Mouse (Mus musculus) heart, embryonic 13.5 days (tissue): ENCODE measurements around the gene Nme3. TPM values are rescaled to one million over a fixed set of nuclear protein-coding genes. Genes with fewer than 3 reads are reported as not detected.
A peak's percentile ranks its signal among the peaks of the same experiment; 100 is the strongest.

Experiments
- ATAC-seq: fragments of 200-750 bp; cut with Nextera tagmentation; 2 replicates; pipeline ENCODE4 v1.8.0; 2017; ENCODE audit warnings: moderate TSS enrichment; ENCODE audit not compliant: insufficient number of reproducible peaks, low FRiP score, low TSS enrichment; ENCODE audit errors: extremely low read depth
- H3K27ac ChIP-seq: fragments of 300-500 bp; sonication (generic); replicated peaks from 2 replicates; pipeline ENCODE4 v1.5.1; 2015; ENCODE audit warnings: moderate library complexity, mild to moderate bottlenecking, inconsistent platforms
- H3K27me3 ChIP-seq: fragments of 300-500 bp; sonication (generic); replicated peaks from 2 replicates; pipeline ENCODE4 v1.6.1; 2015; ENCODE audit warnings: mild to moderate bottlenecking, inconsistent platforms
- H3K36me3 ChIP-seq: fragments of 300-500 bp; sonication (generic); 2 replicates; pipeline ENCODE4 v1.6.1; 2015; ENCODE audit warnings: mild to moderate bottlenecking, inconsistent platforms
- H3K4me1 ChIP-seq: fragments of 300-500 bp; sonication (generic); 2 replicates; pipeline ENCODE4 v1.6.1; 2015; ENCODE audit warnings: inconsistent platforms
- H3K4me2 ChIP-seq: fragments of 300-500 bp; sonication (generic); 2 replicates; pipeline ENCODE4 v1.6.1; 2015; ENCODE audit warnings: inconsistent platforms, mild to moderate bottlenecking, moderate library complexity
- H3K4me3 ChIP-seq: fragments of 300-500 bp; sonication (generic); 2 replicates; pipeline ENCODE4 v1.5.1; 2015; ENCODE audit warnings: moderate library complexity, mild to moderate bottlenecking, inconsistent platforms
- H3K9ac ChIP-seq: fragments of 300-500 bp; sonication (generic); 2 replicates; pipeline ENCODE4 v1.6.1; 2015; ENCODE audit warnings: inconsistent platforms, mild to moderate bottlenecking, moderate library complexity
- H3K9me3 ChIP-seq: fragments of 300-500 bp; sonication (generic); 2 replicates; pipeline ENCODE4 v1.6.1; 2016; ENCODE audit warnings: inconsistent platforms
- WGBS: fragments of 180-500 bp; shearing (Covaris S2); methylation state at CpG from one replicate; pipeline ENCODE4 v1.1.7; 2015; ENCODE audit warnings: mixed read lengths; 5-methylcytosine and 5-hydroxymethylcytosine counted together
- polyA plus RNA-seq: library from polyadenylated mRNA; unstranded; fragments of >200 nt; fragmentation: Nextera tagmentation; extraction: Ambion mirVana; gene quantifications from 2 replicates; pipeline ENCODE4 v1.2.1, GENCODE M21; 2015

The Nme3 gene
- polyA plus RNA-seq, 1 experiment from 2014 or later, result 32.0 TPM

DNA sequence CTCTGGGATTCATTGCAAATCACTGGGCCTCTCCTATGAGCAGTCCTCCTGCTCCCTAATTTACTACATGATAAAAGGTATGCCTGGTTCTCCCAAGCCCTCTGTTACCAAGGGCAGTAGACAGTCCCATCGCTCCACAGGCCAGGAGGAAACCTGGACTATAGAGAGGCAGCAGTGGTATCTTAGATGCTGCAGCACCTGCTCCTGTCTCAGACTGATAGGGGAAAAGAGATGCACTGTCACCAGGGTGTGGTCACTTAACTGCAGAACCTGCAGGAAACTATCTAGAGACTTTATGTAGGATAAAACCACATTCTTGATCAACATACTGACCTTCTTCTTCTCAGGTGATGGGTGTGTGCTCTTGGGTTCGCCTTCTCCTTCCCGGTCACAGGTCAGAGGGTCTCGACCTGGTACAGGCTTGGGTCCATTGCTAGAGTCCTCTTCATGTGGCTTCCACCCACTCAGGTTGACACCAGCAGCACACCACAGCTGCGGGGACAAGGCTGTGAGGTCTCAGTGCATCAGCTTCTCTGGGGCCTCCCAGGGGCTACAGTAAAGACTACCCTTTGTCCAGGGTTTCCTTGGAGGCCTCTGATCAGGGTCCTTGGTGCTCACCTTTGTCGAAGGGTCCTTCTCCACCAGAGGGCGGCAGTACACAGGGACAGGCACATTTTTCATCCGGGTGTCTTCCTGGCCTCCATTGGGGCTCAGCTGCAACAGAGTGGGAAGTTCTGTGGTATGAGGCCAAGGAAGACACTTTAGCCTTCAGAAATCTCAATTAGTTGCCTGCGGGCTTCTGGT is 6.6 kb downstream of the Nme3 start:
- Histone ChIP-seq H3K4me2 (peak overlapping the region; percentile 9; the same call in 1 of the 2 replicates), H3K4me1 (peaks cover 11% of the 10 kb centered on the region), H3K27me3 (no peaks in the 10 kb centered on the region), H3K27ac (no peak overlapping the region; the same call in 1 of the 2 replicates), H3K4me3 (no peak overlapping the region), H3K9me3 (no peaks in the 10 kb centered on the region), H3K9ac (no peak overlapping the region), H3K36me3 (peaks cover 100% of the 10 kb centered on the region)
- WGBS, result 64% methylated on average over 9 of the region's 9 CpGs
- ATAC-seq, result peak; percentile 34; the same call in 1 of the 2 replicates

DNA sequence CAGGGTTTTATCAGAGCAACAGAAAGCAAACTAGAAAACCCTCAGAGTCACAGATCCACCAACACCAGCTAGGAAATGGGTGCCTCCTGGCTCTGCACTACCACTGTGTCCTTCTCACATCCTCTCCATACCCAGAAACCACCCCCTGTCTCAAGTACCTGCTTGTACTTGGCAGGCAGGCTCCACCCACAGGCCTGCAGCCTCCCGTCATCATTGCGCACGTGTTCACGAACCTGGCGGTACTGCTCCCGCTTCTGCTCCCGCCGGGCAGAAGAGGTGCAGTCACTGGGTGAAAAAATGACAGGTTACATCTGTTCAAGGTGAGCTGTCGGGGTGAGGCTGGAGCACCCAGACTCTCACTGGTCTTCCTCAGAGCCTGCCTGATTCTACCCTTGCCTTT is 7.5 kb downstream of the Nme3 start:
- H3K9me3 ChIP-seq, result no peaks in the 10 kb centered on the region
- H3K4me1 ChIP-seq, result peaks cover 8% of the 10 kb centered on the region
- no peaks in the 10 kb centered on the region for H3K27me3 ChIP-seq
- ATAC-seq, result no peak
- no peak overlapping the region for H3K4me2 ChIP-seq
- no peak overlapping the region for H3K4me3 ChIP-seq
- 85% methylated on average over 9 of the region's 9 CpGs for WGBS
- H3K27ac ChIP-seq, result no peak overlapping the region
- H3K36me3 ChIP-seq, result peaks cover 100% of the 10 kb centered on the region
- no peak overlapping the region for H3K9ac ChIP-seq

DNA sequence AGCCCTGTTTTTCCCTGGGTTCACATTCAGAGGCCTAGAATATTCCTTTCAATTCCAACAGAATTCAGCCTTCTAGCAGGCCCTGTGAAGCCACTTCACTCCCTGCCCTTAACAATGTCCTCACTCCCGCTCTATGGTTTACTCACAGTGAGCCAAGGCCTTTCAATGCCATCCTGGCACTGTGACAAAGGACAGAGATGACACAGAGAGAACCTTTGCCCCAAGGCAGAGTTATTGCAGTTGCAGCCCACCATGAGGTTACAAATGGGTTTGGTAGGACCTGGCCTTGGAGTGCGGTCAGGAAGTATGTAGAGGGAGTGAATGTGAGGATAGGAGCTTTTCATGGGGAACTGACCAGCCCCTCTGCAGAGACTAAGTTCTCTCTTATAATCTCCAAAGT is 11.3 kb downstream of the Nme3 start:
- H3K4me3 ChIP-seq, result no peak overlapping the region
- H3K9ac ChIP-seq, result no peak overlapping the region
- H3K27me3 ChIP-seq, result no peaks in the 10 kb centered on the region
- no peaks in the 10 kb centered on the region for H3K4me1 ChIP-seq
- no peak overlapping the region for H3K27ac ChIP-seq
- no peak overlapping the region for H3K4me2 ChIP-seq
- 98% methylated on average over 2 of the region's 2 CpGs for WGBS
- no peak for ATAC-seq
- H3K9me3 ChIP-seq, result no peaks in the 10 kb centered on the region
- peaks cover 100% of the 10 kb centered on the region for H3K36me3 ChIP-seq

DNA sequence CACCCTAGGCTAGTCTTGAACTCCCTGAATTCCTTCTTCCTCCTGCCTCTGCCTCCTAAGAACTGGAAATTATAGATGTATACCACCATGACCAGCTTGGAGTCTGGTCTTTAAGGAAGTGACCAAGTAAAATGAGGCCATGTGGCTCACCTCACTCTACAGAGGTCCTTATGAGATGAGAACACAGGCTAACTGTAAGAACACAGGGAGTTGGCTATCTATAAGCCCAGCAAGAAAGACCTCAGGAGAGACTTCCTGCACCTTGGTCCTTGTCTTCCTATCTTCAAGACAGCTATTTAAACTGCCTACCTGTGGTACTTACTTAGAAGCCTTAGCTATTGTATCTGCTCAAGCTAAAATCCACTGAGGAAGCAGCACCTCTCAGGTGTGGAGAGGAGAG is 17.7 kb downstream of the Nme3 start:
- Histone ChIP-seq H3K4me3 (no peak overlapping the region), H3K4me1 (no peaks in the 10 kb centered on the region), H3K27me3 (no peaks in the 10 kb centered on the region), H3K27ac (no peak overlapping the region), H3K9me3 (no peaks in the 10 kb centered on the region), H3K9ac (no peak overlapping the region), H3K36me3 (peaks cover 98% of the 10 kb centered on the region), H3K4me2 (no peak overlapping the region)
- ATAC-seq, result no peak

DNA sequence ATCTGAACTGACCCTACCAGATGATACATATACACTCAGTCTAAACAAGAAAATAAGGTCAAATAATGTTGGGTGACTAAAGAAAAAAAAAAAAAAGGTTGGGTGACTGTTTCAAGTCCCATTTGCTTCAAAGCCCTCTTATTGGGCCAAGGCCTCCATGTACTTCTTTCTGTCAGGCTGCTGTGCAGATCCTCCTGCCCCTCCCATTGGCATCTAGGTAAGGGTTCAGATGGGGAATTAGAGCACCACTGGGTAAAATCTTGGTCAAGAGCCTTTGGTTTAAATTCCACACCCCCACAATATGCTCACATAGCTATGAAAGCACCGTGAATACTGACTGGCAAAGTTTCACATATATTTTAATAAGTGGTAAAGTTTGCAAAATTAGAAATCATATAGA is 26.9 kb downstream of the Nme3 start:
- Histone ChIP-seq H3K27ac (no peak overlapping the region), H3K4me3 (no peak overlapping the region), H3K9me3 (no peaks in the 10 kb centered on the region), H3K36me3 (peaks cover 99% of the 10 kb centered on the region), H3K4me2 (no peak overlapping the region), H3K4me1 (no peaks in the 10 kb centered on the region), H3K9ac (no peak overlapping the region), H3K27me3 (no peaks in the 10 kb centered on the region)
- no peak for ATAC-seq
- WGBS, result 94% methylated on average over 1 of the region's 1 CpGs

DNA sequence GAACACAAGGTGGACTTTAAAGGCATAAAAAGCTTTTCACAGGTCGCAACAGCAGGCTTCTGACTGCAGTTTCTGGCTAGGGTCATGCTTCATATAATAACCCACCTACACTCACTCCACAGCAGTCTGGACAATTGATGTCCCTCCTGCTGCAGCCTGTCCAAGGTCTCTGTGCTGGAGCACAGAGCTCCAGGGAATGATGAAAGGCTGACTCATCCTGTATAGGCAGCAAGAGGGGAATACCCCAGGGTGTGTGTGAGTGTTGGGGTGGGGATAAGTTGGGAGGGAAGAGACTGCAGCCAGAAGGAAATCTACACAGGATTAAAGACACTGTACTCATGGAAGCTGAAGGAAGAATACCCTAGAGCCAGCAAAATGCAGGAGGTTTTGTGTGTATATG is 33.2 kb downstream of the Nme3 start:
- H3K27ac ChIP-seq, result no peak overlapping the region
- peaks cover 17% of the 10 kb centered on the region for H3K4me1 ChIP-seq
- WGBS, result 78% methylated on average over 1 of the region's 1 CpGs
- ATAC-seq, result no peak
- no peaks in the 10 kb centered on the region for H3K9me3 ChIP-seq
- H3K4me2 ChIP-seq, result no peak overlapping the region
- H3K36me3 ChIP-seq, result peaks cover 64% of the 10 kb centered on the region
- 0 out of 2 replicates have a peak overlapping the region, but pooled peaks have one; percentile 2 for H3K9ac ChIP-seq
- no peaks in the 10 kb centered on the region for H3K27me3 ChIP-seq
- H3K4me3 ChIP-seq, result no peak overlapping the region

DNA sequence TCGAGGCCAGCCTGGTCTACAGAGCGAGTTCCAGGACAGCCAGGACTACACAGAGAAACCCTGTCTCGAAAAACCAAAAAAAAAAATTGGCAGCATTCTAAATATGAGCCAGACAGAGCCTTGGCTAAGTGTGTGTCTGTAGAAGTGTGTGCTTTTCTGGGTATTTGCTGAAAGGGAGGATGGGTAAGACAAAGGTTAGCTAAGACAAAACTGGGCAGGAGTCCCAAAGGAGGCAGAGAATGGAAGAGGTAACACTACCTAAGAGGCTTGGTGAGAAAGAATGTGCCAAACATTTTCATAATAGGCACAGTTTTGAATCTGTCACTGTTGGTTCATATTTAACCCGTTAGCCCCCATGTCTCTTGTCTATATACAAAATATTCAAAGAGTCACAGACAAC is 36.1 kb downstream of the Nme3 start:
- H3K4me2 ChIP-seq, result no peak overlapping the region
- H3K27ac ChIP-seq, result no peak overlapping the region
- H3K4me3 ChIP-seq, result no peak overlapping the region
- H3K27me3 ChIP-seq, result no peaks in the 10 kb centered on the region
- H3K36me3 ChIP-seq, result peaks cover 34% of the 10 kb centered on the region
- H3K9ac ChIP-seq, result no peak overlapping the region
- no peaks in the 10 kb centered on the region for H3K9me3 ChIP-seq
- H3K4me1 ChIP-seq, result peaks cover 32% of the 10 kb centered on the region
- 91% methylated on average over 4 of the region's 4 CpGs for WGBS
- no peak for ATAC-seq

DNA sequence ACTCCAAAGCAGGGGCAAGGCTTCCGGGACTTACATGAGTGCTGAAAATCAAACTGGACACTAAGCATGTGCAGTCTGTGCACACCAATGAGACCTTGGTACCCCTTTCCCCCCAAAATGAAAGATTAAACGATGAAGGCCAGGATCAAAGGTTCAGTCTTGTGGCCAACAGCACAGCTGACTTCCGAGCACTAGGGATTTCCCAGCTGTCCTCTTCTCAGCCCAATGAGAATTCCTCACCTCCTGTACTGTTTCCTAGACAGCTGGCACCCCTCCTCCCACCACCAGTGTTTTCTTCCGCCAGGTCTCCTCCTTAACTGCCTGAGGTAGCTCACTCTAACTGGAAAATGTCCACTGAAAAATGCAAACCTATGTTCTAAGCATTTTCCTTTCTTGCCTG is 36.9 kb downstream of the Nme3 start:
- H3K4me3 ChIP-seq, result no peak overlapping the region
- no peak for ATAC-seq
- peaks cover 32% of the 10 kb centered on the region for H3K4me1 ChIP-seq
- no peak overlapping the region for H3K4me2 ChIP-seq
- H3K9me3 ChIP-seq, result no peaks in the 10 kb centered on the region
- 72% methylated on average over 4 of the region's 4 CpGs for WGBS
- H3K27me3 ChIP-seq, result no peaks in the 10 kb centered on the region
- H3K9ac ChIP-seq, result no peak overlapping the region
- H3K27ac ChIP-seq, result no peak overlapping the region
- peaks cover 28% of the 10 kb centered on the region for H3K36me3 ChIP-seq

DNA sequence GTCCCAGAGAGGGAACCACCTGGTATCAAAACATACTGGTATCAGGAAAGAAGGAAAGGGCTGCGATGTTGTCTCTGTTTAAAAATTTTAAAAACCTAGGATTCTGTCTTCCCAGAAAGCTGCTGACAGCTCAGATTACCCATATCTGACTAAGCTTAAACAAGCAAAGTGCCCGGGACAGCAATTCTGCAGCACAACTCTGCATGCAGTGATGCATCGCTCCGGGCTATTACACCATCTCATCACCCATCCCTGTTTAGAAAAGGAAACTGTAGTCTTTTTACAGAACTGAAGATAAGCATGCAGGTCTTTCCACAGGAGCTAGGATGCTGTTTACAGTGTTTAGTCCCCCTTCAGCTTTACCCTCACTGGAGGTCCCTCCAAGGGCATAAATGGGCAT is 38.6 kb downstream of the Nme3 start:
- Histone ChIP-seq H3K4me1 (peaks cover 27% of the 10 kb centered on the region), H3K27me3 (no peaks in the 10 kb centered on the region), H3K4me2 (peak overlapping the region; percentile 73), H3K36me3 (peaks cover 23% of the 10 kb centered on the region), H3K27ac (no peak overlapping the region), H3K9ac (peak overlapping the region; percentile 94), H3K9me3 (no peaks in the 10 kb centered on the region), H3K4me3 (peak overlapping the region; percentile 91)
- 33% methylated on average over 4 of the region's 4 CpGs for WGBS
- ATAC-seq, result no peak

DNA sequence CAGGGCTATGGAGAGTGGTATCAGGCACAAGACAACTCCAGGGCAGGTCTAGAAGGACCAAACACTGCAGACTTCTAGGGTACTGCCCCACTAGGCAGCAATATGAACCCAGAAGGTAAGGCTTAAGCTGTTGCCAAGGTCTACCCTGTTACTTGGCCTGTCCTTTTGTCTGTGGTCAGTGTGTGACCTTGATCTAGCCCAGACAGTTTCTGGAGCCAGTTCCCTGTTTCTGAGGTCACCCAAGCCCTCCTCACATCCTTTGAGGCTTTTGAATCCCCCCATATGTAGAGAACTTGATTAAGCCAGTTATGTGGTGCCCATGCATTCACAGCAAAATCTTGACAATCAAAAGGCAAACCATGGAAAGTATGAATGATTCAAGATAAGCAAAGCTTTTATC is 39.4 kb downstream of the Nme3 start:
- H3K27ac ChIP-seq, result 0 out of 2 replicates have a peak overlapping the region, but pooled peaks have one; percentile 1
- ATAC-seq, result no peak
- no peaks in the 10 kb centered on the region for H3K27me3 ChIP-seq

DNA sequence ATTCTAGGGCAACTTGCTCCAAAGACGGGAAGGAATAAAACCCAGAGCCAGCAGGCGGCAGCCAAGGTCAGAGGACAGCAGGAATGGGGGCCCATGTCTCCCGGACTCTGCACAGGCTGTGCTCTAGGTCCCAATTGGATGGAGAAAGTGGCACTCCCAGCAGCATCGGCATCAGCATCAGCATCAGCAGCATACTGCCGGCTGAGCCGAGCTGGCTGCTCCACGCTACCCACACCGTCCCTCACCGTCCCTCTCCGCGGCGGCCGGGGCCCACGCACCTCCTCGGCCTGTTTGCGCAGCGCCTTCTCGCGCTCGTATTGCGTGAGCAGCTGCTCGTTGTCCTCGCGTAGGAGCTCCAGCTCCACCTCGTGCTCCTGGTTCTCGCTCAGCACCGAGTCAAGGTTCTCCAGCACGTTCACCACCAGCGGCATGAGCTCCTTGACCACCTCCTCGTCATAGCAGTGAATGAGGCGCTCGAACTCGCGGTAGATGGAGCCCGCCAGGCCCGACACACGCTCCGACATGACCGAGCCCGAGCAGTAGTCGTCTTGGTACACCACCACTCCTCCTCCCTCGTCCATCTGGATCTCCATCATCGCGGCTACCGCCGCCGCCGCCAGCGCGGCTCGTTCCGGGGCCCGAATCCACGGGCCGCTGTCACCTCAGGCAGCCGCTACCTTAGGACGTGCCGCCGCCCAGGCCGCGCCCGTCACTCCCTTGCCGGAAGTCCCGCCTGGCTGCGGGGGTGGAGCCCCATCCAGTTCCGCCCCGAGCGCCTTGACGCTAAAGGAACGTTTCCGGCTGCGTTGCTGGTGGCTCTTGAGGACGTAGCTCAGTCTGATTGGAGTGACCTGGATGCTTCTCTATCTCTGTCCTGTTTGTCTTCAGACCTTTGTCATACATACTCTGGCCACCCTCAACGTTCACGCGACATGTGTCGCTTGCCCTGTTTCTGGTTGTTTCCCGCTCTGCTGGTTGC is 40.2 kb downstream of the Nme3 start, which contains the start of gene Mapk8ip3:
Gene Mapk8ip3 (minus strand): TSS at position 719 of the 979 bp plus-strand sequence.
- under 1% methylated on average over 78 of the region's 78 CpGs for WGBS
- peak; percentile 91 for ATAC-seq

More for the DNA sequence above, 39.4 kb downstream of the Nme3 start:
- Histone ChIP-seq H3K9ac (peak overlapping the region; percentile 94), H3K36me3 (peaks cover 20% of the 10 kb centered on the region), H3K4me1 (peaks cover 27% of the 10 kb centered on the region), H3K4me3 (peak overlapping the region; percentile 91), H3K4me2 (peak overlapping the region; percentile 73), H3K9me3 (no peaks in the 10 kb centered on the region)

More for the DNA sequence above, 40.2 kb downstream of the Nme3 start, which contains the start of gene Mapk8ip3:
- no peaks in the 10 kb centered on the region for H3K9me3 ChIP-seq
- peak within 1 kb of the TSS; percentile 94 for H3K9ac ChIP-seq
- H3K36me3 ChIP-seq, result peaks cover 15% of the 10 kb centered on the region
- peak within 1 kb of the TSS; percentile 73 for H3K4me2 ChIP-seq
- peaks cover 27% of the 10 kb centered on the region for H3K4me1 ChIP-seq
- peak within 1 kb of the TSS; percentile 85 for H3K27ac ChIP-seq
- peak within 1 kb of the TSS; percentile 91 for H3K4me3 ChIP-seq
- no peaks in the 10 kb centered on the region for H3K27me3 ChIP-seq
